Mouse (Mus musculus) heart, adult 18-20 months (tissue): ENCODE measurements at regions not wholly inside any gene's neighbourhood (a gene's known extent, or its start where the extent isn't known, plus 50 kb on each side); places are given as distances from the start of the nearest gene placed in this dataset.

Experiments used
- DNase-seq, 2 experiments: peaks; one replicate each; pipeline ENCODE4 v3.0.0; 2021 to 2022; ENCODE audit warnings: mixed read lengths in 1 of 2

DNA sequence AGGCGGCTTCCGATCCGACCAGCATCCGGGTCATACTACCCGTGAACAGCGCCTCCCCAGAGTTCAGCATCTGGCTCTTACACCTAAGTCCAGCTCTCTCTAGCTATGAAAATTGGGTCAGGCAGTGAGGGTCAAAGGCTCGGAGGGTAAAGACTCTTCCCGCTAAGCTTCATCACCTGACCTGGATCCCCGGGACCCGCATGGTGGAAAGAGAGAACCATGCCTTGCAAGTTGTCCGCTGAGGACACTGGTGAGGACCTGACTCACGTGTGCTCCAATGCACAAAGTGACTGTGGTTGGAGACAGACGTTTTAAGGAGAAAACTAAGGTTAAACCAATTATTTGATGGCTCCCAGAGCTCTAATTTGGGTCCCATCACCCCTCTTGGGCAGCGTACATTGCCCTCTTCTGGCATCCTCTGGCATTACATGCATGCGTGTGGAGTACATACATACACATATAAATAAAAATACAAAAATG is 74.6 kb upstream of the Sall4 start:
- DNase-seq = no peak

GRCm38 (mm10) chr2:168841713-168842045 is 73.9 kb upstream of the Sall4 start:
- DNase-seq = no peak

GRCm38 (mm10) chr2:168840853-168841712 is 73.3 kb upstream of the Sall4 start:
- no peak for DNase-seq

GRCm38 (mm10) chr2:168839811-168840655 is 72.3 kb upstream of the Sall4 start:
- peak in 1 of 2 experiments; percentile 13 for DNase-seq

- DNase-seq = no peak
Measured at GRCm38 (mm10) chr2:168839221-168839620, 71.5 kb upstream of the Sall4 start.

DNA sequence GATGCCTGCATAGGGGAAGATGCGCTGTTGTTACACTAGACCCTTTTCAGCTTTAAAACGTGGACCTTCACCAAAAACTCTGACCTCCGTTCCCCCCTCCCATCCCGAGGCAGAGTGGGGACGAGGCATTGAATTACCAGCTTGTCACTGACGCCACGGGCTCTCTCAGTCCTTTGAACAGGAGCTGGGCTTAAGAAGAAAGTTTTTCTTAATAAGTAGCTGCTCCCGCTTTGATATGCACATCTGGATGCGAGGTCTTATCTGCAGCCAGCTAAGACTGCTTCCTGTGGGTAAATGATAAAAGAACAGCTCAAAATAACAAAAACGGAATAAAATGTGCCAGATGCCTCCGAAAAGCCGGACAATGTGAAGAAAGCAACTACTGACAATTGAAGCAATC is 70.9 kb upstream of the Sall4 start:
- no peak for DNase-seq

- no peak for DNase-seq
Measured at GRCm38 (mm10) chr2:168837951-168838570, 70.3 kb upstream of the Sall4 start.

DNA sequence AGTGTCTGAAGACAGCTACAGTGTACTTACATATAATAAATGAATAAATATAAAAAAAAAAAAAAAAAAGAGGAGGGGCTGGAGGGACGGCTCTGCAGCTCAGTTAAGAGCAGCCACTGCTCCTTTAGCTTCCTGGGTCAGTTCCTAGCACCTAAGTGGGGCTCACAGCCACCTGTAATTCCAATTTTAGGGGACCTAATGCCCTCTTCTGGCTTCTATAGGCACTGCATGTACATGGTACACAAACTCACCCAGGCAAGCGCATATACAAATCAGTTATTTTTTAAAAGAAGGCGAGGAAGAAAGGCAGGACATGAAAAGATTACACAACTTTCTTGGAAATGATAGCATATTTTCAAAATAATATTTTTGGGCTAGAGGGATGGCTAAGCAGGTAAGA is 67.0 kb upstream of the Sall4 start:
- DNase-seq = no peak

DNA sequence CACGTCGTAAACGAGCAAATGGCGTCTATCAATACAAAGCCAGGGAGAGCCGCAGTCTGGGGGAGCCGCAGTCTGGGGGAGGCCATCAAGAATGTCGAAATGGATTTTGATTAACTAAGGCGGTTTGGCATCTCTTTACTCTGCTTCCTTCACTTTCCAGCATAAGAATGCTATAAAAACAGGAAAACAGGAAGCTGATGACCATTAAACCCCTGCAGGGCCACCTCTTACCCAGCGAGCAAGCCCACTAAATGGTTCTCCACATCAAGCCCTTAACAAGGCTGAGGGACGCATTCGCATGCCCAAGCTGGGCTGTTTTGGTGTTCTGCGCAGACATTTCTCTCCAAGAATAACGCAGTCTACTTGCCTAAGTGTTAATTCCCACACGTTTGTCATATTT is 64.0 kb upstream of the Sall4 start:
- DNase-seq = no peak

DNA sequence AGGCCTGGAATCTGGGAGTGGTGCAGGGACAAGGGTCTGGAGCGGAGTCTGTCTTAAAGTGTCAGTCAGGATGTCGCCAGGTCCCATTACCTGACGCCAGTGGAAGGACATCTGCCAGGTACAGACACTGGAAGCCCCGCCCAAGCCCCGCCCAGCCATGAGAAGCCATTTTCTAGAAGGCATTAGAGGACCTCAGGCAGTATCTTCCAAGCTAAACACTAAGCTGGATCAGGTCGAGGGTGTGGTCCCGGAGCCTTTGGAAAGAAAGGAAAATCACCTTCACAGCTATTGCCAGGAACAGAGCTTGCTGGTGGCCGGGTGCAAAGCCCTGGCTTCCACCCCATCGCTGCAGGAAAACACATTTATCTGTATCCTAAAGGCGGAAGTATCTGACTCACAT is 52.9 kb upstream of the Sall4 start:
- no peak for DNase-seq
